In the genomic region with DNA sequence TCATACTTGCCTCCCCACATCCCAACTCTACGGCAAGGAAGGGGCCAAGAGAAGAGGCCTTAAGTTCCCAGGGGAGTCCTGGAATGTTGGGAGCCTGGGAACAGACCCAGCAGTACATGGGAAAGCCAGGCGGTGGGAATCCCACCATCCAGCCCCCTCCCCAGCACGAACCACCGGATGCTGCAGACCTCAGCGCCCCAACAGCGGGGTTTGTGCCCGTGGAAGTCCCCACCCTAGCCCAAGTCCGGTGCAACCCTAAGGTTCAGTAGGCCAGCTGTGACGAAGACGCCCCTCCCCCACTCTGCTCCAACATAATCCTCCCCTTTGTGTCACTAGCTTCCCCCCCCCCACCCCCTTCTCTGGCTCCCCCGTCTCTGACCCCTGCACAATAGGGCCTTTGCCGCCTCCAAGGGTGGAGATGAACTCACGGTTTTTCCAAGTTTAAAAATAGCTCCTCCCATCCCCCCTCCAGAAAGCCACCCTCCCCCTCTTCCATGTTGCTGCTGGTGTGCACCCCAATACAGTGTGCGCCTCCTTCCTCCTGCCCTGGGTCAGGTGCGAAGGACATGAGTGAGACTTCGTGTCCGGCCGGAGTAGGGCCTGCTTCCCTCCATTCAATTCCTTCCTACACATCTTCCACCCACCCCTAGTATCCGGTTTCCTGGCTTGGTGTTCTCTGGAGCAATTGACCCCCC, we compare ENCODE assay signal across 8 mouse cellular contexts. TPM values are rescaled to one million over a fixed set of nuclear protein-coding genes. Genes with fewer than 3 reads are reported as not detected.
DNase-seq lines count a peak whose midpoint lies in the region; ATAC-seq lines count a peak whose summit lies in the region.

No protein-coding gene starts in this region.

- no peaks in the 10 kb centered on the region for H3K36me3 ChIP-seq in forebrain, embryonic 16.5 days (ENCODE audit: control insufficient read depth, insufficient read depth)
- no peaks in the 10 kb centered on the region for H3K36me3 ChIP-seq in hindbrain, embryonic 15.5 days
- H3K36me3 ChIP-seq in liver, embryonic 12.5 days, result no peaks in the 10 kb centered on the region
- no peaks in the 10 kb centered on the region for H3K36me3 ChIP-seq in neural tube, embryonic 12.5 days

- no peaks in the 10 kb centered on the region for H3K9me3 ChIP-seq in forebrain, embryonic 16.5 days (ENCODE audit: control insufficient read depth, low read length)
- H3K9me3 ChIP-seq in hindbrain, embryonic 15.5 days, result no peaks in the 10 kb centered on the region
- no peaks in the 10 kb centered on the region for H3K9me3 ChIP-seq in liver, embryonic 12.5 days (replicated peaks)
- no peaks in the 10 kb centered on the region for H3K9me3 ChIP-seq in neural tube, embryonic 12.5 days

- peaks cover 37% of the 10 kb centered on the region for H3K4me1 ChIP-seq in forebrain, embryonic 16.5 days (replicated peaks; ENCODE audit: control insufficient read depth, insufficient read depth, low read length)
- peaks cover 45% of the 10 kb centered on the region for H3K4me1 ChIP-seq in hindbrain, embryonic 15.5 days (replicated peaks)
- H3K4me1 ChIP-seq in liver, embryonic 12.5 days, result peaks cover 43% of the 10 kb centered on the region
- H3K4me1 ChIP-seq in neural tube, embryonic 12.5 days, result peaks cover 53% of the 10 kb centered on the region

- peaks cover 7% of the 10 kb centered on the region for H3K27me3 ChIP-seq in forebrain, embryonic 16.5 days (replicated peaks; ENCODE audit: control insufficient read depth, insufficient read depth, low read length)
- peaks cover 33% of the 10 kb centered on the region for H3K27me3 ChIP-seq in hindbrain, embryonic 15.5 days
- peaks cover 77% of the 10 kb centered on the region for H3K27me3 ChIP-seq in liver, embryonic 12.5 days (replicated peaks)
- peaks cover 50% of the 10 kb centered on the region for H3K27me3 ChIP-seq in neural tube, embryonic 12.5 days (replicated peaks)

- peak overlapping the region; percentile 57 for H3K9ac ChIP-seq in forebrain, embryonic 16.5 days (replicated peaks; ENCODE audit: low read depth, low read length)
- H3K9ac ChIP-seq in hindbrain, embryonic 15.5 days, result no peak overlapping the region
- no peak overlapping the region for H3K9ac ChIP-seq in liver, embryonic 12.5 days
- H3K9ac ChIP-seq in neural tube, embryonic 12.5 days, result peak overlapping the region; percentile 53; the same call in 1 of the 2 replicates

- peak overlapping the region; percentile 66 for H3K4me2 ChIP-seq in forebrain, embryonic 16.5 days (ENCODE audit: low read length)
- peak overlapping the region; percentile 59 for H3K4me2 ChIP-seq in hindbrain, embryonic 15.5 days
- peak overlapping the region; percentile 60 for H3K4me2 ChIP-seq in liver, embryonic 12.5 days
- peak overlapping the region; percentile 75 for H3K4me2 ChIP-seq in neural tube, embryonic 12.5 days (replicated peaks)

- ATAC-seq in forebrain, embryonic 16.5 days, result no peak
- ATAC-seq in hindbrain, embryonic 15.5 days (ENCODE audit: low FRiP score, low read depth), result no peak
- ATAC-seq in liver, embryonic 12.5 days, result no peak; the same call in 1 of the 2 replicates
- peak; percentile 23; the same call in 1 of the 2 replicates for ATAC-seq in neural tube, embryonic 12.5 days (ENCODE audit: low FRiP score, low read depth)
- ATAC-seq in frontal cortex, adult (ENCODE audit: low TSS enrichment), result no peak

- 13% methylated on average over 19 of the region's 19 CpGs for WGBS in forebrain, embryonic 16.5 days
- WGBS in hindbrain, embryonic 15.5 days, result 21% methylated on average over 19 of the region's 19 CpGs
- 15% methylated on average over 19 of the region's 19 CpGs for WGBS in liver, embryonic 12.5 days (ENCODE audit: insufficient replicate concordance)
- WGBS in neural tube, embryonic 12.5 days, result 15% methylated on average over 19 of the region's 19 CpGs

- DNase-seq in thymus, postnatal 4 days, result peak; percentile 63
- DNase-seq in thymus, adult 18-20 months, result no peak
- no peak for DNase-seq in cerebellum, postnatal 4 days (ENCODE audit: low spot score in 2 of 2)

- H3K4me3 ChIP-seq in forebrain, embryonic 16.5 days (replicated peaks; ENCODE audit: low read length), result no peak overlapping the region
- peak overlapping the region; percentile 28 for H3K4me3 ChIP-seq in hindbrain, embryonic 15.5 days
- peak overlapping the region; percentile 38; the same call in 1 of the 2 replicates for H3K4me3 ChIP-seq in liver, embryonic 12.5 days
- peak overlapping the region; percentile 34; the same call in 1 of the 2 replicates for H3K4me3 ChIP-seq in neural tube, embryonic 12.5 days

- no peak overlapping the region for H3K27ac ChIP-seq in forebrain, embryonic 16.5 days (ENCODE audit: low read length)
- 0 out of 2 replicates have a peak overlapping the region, but pooled peaks have one; percentile 17 for H3K27ac ChIP-seq in hindbrain, embryonic 15.5 days (replicated peaks)
- peak overlapping the region; percentile 57 for H3K27ac ChIP-seq in liver, embryonic 12.5 days
- no peak overlapping the region for H3K27ac ChIP-seq in neural tube, embryonic 12.5 days

RNA-seq across cellular contexts. Expression of gene Mcam, which starts 3.5 kb away (rescaled TPM):
- polyA plus RNA-seq in forebrain, embryonic 16.5 days (2015; fragmentation: Nextera tagmentation; extraction: Ambion mirVana), result 12.9 and 15.0 TPM in 2 replicates
- polyA plus RNA-seq in hindbrain, embryonic 15.5 days (2015; fragmentation: Nextera tagmentation; extraction: Ambion mirVana), result 11.3 and 13.7 TPM in 2 replicates
- 6.1 and 6.3 TPM in 2 replicates for polyA plus RNA-seq in liver, embryonic 12.5 days (2016; fragmentation: Nextera tagmentation; extraction: Ambion mirVana)
- 19.2 and 19.4 TPM in 2 replicates for polyA plus RNA-seq in neural tube, embryonic 12.5 days (2016; fragmentation: Nextera tagmentation; extraction: Ambion mirVana)

RNA-seq across cellular contexts. Expression of gene Rnf26, which starts 17.4 kb away (rescaled TPM):
- polyA plus RNA-seq in forebrain, embryonic 16.5 days (2015; fragmentation: Nextera tagmentation; extraction: Ambion mirVana), result 33.4 and 43.2 TPM in 2 replicates
- 33.9 and 37.4 TPM in 2 replicates for polyA plus RNA-seq in hindbrain, embryonic 15.5 days (2015; fragmentation: Nextera tagmentation; extraction: Ambion mirVana)
- polyA plus RNA-seq in liver, embryonic 12.5 days (2016; fragmentation: Nextera tagmentation; extraction: Ambion mirVana), result 57.6 and 58.7 TPM in 2 replicates
- polyA plus RNA-seq in neural tube, embryonic 12.5 days (2016; fragmentation: Nextera tagmentation; extraction: Ambion mirVana), result 57.4 and 59.2 TPM in 2 replicates

RNA-seq across cellular contexts. Expression of gene Gm49380, which starts 17.4 kb away (rescaled TPM):
- 0.15 and 0.16 TPM in 2 replicates for polyA plus RNA-seq in forebrain, embryonic 16.5 days (2015; fragmentation: Nextera tagmentation; extraction: Ambion mirVana)
- 0.13 TPM in 1 of 2 replicates, not detected in the other for polyA plus RNA-seq in hindbrain, embryonic 15.5 days (2015; fragmentation: Nextera tagmentation; extraction: Ambion mirVana)
- not detected in 2 replicates for polyA plus RNA-seq in liver, embryonic 12.5 days (2016; fragmentation: Nextera tagmentation; extraction: Ambion mirVana)
- 0.18 and 0.51 TPM in 2 replicates for polyA plus RNA-seq in neural tube, embryonic 12.5 days (2016; fragmentation: Nextera tagmentation; extraction: Ambion mirVana)

RNA-seq across cellular contexts. Expression of gene C1qtnf5, which starts 23.7 kb away (rescaled TPM):
- polyA plus RNA-seq in forebrain, embryonic 16.5 days (2015; fragmentation: Nextera tagmentation; extraction: Ambion mirVana), result 2.3 and 2.7 TPM in 2 replicates
- 6.6 and 8.7 TPM in 2 replicates for polyA plus RNA-seq in hindbrain, embryonic 15.5 days (2015; fragmentation: Nextera tagmentation; extraction: Ambion mirVana)
- 0.23 and 0.28 TPM in 2 replicates for polyA plus RNA-seq in liver, embryonic 12.5 days (2016; fragmentation: Nextera tagmentation; extraction: Ambion mirVana)
- 0.43 and 0.74 TPM in 2 replicates for polyA plus RNA-seq in neural tube, embryonic 12.5 days (2016; fragmentation: Nextera tagmentation; extraction: Ambion mirVana)

RNA-seq across cellular contexts. Expression of gene Mfrp, which starts 29.2 kb away (rescaled TPM):
- 0.12 TPM in 1 of 2 replicates, not detected in the other for polyA plus RNA-seq in forebrain, embryonic 16.5 days (2015; fragmentation: Nextera tagmentation; extraction: Ambion mirVana)
- polyA plus RNA-seq in hindbrain, embryonic 15.5 days (2015; fragmentation: Nextera tagmentation; extraction: Ambion mirVana), result 0.13 and 0.35 TPM in 2 replicates
- polyA plus RNA-seq in liver, embryonic 12.5 days (2016; fragmentation: Nextera tagmentation; extraction: Ambion mirVana), result 0.11 TPM in 1 of 2 replicates, not detected in the other
- polyA plus RNA-seq in neural tube, embryonic 12.5 days (2016; fragmentation: Nextera tagmentation; extraction: Ambion mirVana), result 0.18 TPM in 1 of 2 replicates, not detected in the other

Comparison
In these comparisons a context has a peak if more than half of its experiments do, and no peak if none do; other contexts are left out.
1. H3K27ac ChIP-seq: peak in hindbrain, embryonic 15.5 days (single experiment) and liver, embryonic 12.5 days (single experiment); none in forebrain, embryonic 16.5 days (single experiment) and neural tube, embryonic 12.5 days (single experiment).
2. H3K9ac ChIP-seq: peak in forebrain, embryonic 16.5 days (single experiment) and neural tube, embryonic 12.5 days (single experiment); none in hindbrain, embryonic 15.5 days (single experiment) and liver, embryonic 12.5 days (single experiment).
3. Peak in every context shown above with its lines, with median percentiles within 50 percentile points of each other: H3K4me2 ChIP-seq.